Mouse (Mus musculus): Measurements from ENCODE around the gene Smim27.

Gene Smim27

DNA sequence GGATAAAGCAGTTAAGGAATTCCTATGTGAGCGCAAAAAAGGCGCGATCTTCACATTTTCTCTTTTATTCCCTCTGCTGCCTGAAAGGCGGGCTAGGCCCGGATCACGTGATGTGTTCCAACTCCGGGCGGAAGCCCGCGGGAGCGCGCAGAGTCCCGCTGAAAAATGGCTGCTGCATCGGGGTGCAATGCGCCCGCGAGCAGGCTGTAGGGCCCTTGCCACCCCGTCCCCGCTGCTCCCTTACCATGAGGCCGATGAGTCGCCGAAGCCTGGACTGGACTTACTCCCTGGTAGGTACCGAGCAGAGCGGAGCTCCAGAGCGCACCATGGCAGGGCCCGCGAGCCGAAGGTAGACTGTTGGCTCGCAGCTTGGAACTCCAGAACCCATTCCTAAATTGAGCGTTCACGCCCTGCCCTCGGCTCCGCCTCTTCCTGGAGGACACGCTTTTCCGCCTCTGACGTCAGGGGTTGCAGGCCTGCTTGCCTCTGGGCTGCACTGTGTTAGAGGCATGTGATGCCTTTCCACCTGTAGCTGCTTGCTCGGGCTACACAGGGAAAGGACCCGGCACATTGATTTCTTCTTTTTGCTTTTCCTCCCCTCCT, at the start of gene Smim27, which contains the start of gene Topors:
TSS of gene Smim27 (plus strand) at position 150 of the 603 bp plus-strand sequence.
TSS of gene Topors (minus strand) at position 421 of the 603 bp plus-strand sequence.
- peak; percentile 97 for DNase-seq (ENCODE audit: low spot score)

- DNase-seq (ENCODE audit: low spot score), result no peak
Measured at GRCm38 (mm10) chr4:40220437-40220836, 48.9 kb upstream of the Smim27 start.

DNA sequence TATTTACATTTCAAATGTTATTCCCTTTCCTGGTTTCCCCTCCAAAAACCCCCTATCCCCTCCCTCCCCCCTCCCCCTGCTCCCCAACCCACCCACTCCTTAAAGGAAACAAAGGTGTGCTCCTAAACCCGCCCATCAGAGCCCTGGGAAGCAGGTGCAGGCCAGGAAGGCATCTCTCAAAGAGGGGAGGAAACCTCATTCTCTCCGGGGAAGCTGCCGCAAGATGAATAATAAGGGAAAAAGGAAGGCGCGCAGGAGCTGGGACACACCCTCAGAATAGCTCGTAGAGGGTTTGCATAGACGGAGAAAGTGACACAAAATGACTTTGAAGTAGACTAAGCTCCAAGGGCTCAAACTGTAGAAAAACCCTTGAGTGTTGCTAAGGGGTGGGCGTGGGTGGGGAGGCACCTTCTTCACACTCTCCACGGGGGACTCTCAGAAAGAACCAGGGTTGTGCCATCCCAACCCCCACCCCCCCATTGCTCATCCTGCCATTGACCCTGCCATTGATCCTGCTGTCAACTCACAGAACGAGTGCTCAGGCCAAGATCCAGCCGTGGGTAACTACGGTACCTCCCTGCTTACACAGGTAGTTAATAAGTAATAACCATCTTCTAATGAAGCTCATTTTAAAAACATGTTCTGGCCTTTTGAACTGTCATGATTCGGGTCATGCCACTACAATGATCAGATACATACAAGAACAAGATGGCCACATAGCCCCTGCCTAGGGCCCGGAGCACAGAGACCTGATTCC, 48.2 kb upstream of the Smim27 start:
- no peak for DNase-seq (ENCODE audit: low spot score)

DNA sequence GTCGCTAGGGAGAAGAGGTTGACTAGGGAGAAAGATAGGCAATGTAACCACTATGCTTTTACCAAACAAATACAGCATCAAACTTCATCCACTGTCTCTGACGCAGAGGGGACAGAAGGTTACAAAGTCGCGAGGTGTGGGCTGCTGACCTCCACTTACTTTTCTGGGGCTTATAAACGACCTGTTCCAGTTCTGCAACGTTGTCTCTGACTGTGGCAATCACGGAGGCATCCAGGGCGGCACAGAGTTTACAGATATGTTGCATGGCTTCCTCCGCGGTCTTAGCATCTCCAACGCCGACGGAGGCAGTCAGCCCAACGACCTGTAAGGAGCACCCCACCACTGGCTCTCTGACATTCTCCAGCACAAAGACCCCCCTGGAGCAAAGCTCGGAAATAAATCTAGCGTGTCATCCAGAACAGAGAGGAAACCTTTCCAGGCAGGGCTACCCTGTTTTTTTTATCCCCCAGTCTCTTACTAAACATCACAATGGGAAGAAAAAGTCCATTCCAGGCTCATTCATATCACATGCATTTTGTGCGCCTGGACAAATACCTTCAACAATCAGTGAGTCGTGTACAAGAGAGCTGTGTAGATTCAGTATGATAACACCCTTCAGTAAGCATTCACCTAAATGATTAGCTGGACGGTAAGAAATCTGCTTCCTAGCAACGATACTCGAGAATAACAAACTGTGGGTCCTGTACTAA, 47.3 kb upstream of the Smim27 start:
- DNase-seq (ENCODE audit: low spot score), result no peak

- no peak for DNase-seq (ENCODE audit: low spot score)
Measured at GRCm38 (mm10) chr4:40226095-40226494, 43.3 kb upstream of the Smim27 start.

GRCm38 (mm10) chr4:40227131-40227530, 42.2 kb upstream of the Smim27 start:
- no peak for DNase-seq (ENCODE audit: low spot score)

DNA sequence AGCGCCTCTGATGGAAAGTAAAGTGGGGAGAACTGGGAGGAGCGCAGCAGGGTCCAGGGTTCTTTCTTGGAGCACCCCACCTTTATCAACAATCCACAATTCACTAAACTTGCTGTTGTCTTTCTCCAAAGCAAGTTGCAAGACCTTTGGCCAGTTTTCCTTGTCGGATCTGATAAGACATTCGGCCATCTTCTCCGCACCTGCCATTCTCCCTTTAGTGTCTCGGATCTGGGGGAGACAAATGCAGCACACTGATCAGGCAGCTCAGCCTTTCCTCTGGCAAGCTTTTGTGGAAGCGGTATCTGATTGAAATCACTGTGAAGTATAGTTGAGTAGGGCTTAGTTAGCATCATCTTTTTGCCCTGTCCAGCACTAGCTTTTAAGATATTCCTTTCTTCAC, 41.5 kb upstream of the Smim27 start:
- no peak for DNase-seq (ENCODE audit: low spot score)

DNA sequence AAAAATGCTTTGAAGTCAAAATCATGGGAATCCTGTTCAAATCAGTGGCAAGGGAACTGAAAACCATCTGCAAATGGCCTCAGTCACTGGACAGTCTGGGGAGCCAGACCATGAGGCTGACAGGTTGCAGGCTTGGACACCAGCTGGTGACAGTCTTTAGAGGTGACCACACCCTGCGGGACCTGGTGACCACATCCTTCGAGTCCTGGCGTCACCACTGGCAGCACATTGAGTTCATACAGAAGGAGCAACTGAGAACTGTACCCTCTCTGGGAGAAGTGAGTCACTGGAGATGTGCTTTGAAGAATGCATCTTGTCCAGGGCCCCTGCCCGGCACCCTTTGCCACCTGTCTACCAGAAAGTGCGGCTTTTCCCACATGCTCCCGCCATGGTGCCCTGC, 39.7 kb upstream of the Smim27 start:
- no peak for DNase-seq (ENCODE audit: low spot score)

- no peak for DNase-seq (ENCODE audit: low spot score)
Measured at GRCm38 (mm10) chr4:40233062-40233664, 36.2 kb upstream of the Smim27 start.

DNA sequence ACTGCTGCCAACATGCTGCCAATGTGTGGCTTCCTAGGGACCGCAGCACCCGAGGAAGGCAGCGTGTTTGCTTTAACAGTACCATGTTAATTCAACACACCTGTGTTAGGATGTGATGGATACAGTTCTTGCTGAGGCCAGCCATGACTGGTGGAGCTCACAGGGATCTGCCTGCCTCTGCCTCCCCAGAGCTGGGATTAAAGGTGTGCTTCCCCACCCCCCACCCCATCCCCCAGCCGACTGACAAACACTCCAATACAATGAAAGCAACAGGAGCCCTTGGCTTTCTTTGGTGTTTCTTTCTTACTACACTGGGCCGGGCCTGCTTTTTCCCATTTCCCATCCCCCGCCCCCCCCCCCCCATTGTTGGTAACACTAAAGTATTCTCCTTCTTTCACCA, 35.1 kb upstream of the Smim27 start:
- DNase-seq (ENCODE audit: low spot score), result no peak

DNA sequence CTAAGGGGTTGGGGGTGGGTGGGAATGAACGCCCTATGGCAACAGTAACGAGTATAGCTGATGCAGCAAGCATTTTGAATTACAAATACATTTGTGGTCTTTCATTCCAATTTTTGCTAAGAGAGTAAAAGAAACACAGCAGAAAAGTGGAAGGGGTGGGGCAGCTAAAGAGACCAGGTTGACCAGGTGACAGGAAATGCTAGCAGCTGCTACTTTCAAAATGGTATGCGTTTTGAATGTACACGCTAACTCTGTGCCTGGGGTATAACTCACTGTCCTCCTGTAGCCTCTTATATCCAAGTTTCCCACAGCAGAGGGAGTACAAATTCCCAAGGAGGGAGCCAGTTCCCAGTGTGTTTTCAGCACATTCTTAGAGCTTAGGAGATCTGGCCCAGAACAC, 32.5 kb upstream of the Smim27 start:
- DNase-seq (ENCODE audit: low spot score), result no peak

GRCm38 (mm10) chr4:40238483-40239408, 30.6 kb upstream of the Smim27 start:
- DNase-seq (ENCODE audit: low spot score), result peak; percentile 58

DNA sequence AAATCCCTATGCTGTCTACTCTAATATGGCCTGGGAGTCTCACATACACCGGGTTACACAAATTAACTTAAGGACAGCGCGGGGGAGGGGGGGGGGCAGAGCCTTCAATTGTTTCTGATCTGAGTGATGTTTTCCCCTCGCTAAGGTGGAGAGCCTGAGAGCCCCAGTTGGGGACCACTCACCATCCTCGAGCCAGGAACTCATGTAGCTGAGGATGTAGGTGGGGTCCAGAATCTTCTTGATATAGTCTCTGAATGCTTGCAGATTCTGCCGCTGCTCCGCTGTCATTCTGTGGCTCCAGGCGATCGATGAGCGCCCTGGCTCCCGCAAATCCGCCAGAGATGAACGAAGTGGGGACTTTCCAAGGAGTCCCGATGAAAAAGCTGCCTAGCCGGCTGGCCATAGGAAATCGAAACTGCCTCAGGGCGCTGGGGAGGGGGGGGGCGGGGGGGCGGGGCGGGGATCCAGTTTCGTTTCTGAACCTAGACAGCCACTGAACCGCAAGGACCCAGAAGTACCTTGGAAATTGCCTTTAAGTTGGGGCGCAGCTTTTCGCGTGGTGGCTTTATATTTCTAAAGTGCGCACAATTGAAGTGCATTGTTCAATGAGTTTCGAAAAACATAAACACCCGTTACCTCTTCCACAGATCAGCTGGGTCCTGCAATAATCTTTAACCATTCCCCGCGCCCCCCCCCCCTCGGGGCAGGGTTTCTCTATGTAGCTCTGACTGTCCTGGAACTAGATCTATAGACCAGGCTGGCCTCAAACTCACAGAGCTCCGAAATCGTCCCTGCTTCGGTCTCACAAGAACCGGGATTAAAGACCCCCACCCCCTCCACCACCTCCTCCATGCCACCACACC, 29.7 kb upstream of the Smim27 start, which contains the start of gene Ddx58:
TSS of gene Ddx58 (minus strand) at position 420 of the 863 bp plus-strand sequence.
- peak; percentile 30 for DNase-seq (ENCODE audit: low spot score)

GRCm38 (mm10) chr4:40240272-40240744, 29.1 kb upstream of the Smim27 start:
- no peak for DNase-seq (ENCODE audit: low spot score)

DNA sequence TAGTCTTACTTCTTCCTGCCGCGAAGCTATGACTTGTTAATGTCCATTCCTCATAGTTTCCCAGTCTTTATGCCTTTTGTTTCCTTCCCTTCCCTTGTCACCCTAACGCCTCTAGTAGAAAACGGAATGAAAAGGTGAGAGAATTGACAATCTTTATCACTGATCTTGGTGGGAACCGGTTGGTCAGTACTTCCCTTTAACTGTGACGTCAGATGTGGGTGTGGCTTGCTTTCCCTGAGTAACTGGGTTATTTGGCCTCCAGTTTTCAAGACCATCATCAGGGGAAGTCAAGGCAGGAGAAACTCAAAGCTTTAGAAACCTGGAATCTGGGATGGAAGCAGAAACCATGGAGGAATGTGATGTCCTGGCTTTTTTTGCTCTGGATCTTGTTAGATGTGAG, 27.5 kb upstream of the Smim27 start:
- DNase-seq (ENCODE audit: low spot score), result no peak

DNA sequence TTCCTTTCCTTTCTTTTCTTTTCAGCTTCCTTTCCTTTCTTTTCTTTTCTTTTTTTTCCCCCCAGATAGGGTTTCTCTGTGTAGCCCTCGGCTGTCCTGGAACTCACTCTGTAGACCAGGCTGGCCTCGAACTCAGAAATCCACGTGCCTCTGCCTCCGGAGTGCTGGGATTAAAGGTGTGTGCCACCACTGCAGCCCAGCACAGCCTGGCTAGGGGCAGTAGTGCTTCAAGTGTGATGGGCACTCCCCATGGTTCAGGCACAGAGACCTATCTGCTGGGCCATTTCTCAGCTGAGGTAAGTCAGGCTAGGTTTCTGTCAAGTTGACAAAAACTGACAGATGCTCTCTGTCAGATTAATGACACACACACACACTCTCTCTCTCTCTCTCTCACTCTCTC, 26.4 kb upstream of the Smim27 start:
- DNase-seq (ENCODE audit: low spot score), result no peak

GRCm38 (mm10) chr4:40244035-40244434, 25.3 kb upstream of the Smim27 start:
- no peak for DNase-seq (ENCODE audit: low spot score)

- no peak for DNase-seq (ENCODE audit: low spot score)
Measured at GRCm38 (mm10) chr4:40250984-40251383, 18.4 kb upstream of the Smim27 start.

DNA sequence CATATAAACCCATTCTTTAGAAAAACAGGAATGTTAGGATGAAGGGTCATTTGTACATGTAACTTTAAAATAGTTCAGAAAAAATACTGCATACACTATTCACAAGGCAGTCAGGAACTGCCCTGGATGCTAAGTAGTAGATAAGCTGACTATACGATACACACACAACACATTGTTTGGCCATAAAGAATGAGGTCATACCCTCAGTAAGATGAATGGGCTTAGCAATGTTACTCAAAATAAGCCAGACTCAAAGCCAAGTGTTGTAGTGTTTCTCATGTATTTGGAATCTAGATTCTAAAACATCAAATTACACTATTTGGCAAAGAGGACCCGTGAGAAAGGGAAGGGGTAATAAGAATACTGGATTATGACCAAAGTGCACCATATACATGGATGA, 15.6 kb upstream of the Smim27 start:
- DNase-seq (ENCODE audit: low spot score), result no peak

- DNase-seq (ENCODE audit: low spot score), result no peak
Measured at GRCm38 (mm10) chr4:40254385-40255103, 14.8 kb upstream of the Smim27 start.
